ENCODE assay signal across 14 mouse cellular contexts in the genomic region with DNA sequence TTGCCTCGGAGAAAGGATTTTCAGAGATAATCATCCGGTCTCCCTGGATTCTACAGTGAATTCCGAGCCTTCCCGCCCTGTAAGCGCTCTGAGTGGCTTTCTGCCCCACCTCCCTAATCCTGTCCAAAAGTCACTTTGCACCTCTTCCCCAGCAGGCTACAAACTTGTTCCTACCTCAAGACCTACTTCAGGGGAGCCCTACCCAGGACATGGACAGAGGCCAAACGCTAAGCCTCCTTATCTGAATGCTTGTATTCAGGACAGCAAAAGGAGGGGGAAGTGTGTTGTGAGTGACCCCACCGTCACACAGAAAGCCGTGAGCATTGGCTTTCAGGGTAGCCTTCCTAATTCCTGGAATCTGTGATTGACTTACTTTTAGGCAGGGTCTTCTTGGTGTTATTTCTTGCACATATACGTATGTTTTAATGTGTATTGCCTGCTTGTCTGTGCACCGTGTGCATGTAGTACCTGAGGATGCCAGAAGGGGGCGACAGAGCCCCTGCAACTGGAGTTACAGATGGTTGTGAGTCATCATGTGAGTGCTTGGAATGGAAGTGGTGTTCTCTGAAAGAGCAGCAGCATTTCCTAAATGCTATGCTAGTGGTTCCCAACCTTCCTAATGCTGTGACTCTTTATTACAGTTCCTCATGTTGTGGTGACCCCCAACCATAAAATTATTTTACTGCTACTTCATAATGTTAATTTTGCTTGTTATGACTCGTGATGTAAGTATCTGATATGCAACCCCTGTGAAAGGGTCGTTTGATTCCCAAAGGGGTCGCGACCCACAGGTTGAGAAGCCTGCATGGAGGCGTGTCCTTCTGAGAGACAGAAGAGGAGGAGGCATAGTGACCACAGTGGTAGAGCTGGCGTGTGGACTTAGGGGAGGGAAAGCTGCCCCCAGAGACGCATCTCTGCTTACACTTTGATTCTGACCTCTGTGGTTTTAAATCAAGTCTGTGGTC. TPM values are rescaled to one million over a fixed set of nuclear protein-coding genes. Genes with fewer than 3 reads are reported as not detected.
DNase-seq lines count a peak whose midpoint lies in the region; ATAC-seq and TF ChIP-seq lines count a peak whose summit lies in the region.
"Had no signal": no experiment of that assay in that cellular context is flagged by ENCODE, and none has a peak within 500 bp of the region (broad histone marks: within the 10 kb centered on the region; RNA-seq: fewer than 3 reads in every experiment).

No protein-coding gene starts in this region.

- TF ChIP-seq EP300 in liver, embryonic 14.5 days (IDR thresholded peaks at IDR 0.05; ENCODE audit: low read depth): no peak

- H3K4me1 ChIP-seq in cerebellum, adult 2 months (ENCODE audit: control insufficient read depth, insufficient read depth, low read length): no peaks in the 10 kb centered on the region; the same call in 1 of the 2 replicates
- H3K4me1 ChIP-seq in liver, embryonic 14.5 days (replicated peaks; ENCODE audit: control insufficient read depth in 2 of 2, insufficient read depth in 2 of 2, low read length in 1 of 2): no peaks in the 10 kb centered on the region
- H3K4me1 ChIP-seq: kidney, embryonic 15.5 days had no signal

- no peak for DNase-seq in cerebellum, adult 2 months
- DNase-seq in cerebellum, adult 9-10 months: no peak
- DNase-seq in liver, embryonic 14.5 days (ENCODE audit: low read depth in 3 of 3, low spot score in 3 of 3): no peak
- DNase-seq in liver: no peak
- DNase-seq in c-Kit-positive CD71-positive TER-119-positive erythroid progenitor cells, embryonic 14.5 days (ENCODE audit: low spot score): peak; percentile 29
- peak; percentile 37 for DNase-seq in splenic B cell, adult 2 months (ENCODE audit: low read depth, low spot score)
- no peak for DNase-seq in right cerebral cortex, adult 2 months (ENCODE audit: low spot score in 2 of 2)
- no peak for DNase-seq in right cerebral cortex, postnatal 36 days (ENCODE audit: low spot score in 2 of 2)
- DNase-seq: adrenal gland, postnatal 10 days; heart, postnatal 10 days had no signal

- H3K27ac ChIP-seq in cerebellum, adult 2 months (ENCODE audit: insufficient read depth, low read length): no peak overlapping the region
- H3K27ac ChIP-seq in liver, embryonic 14.5 days: no peak overlapping the region
- H3K27ac ChIP-seq: kidney, embryonic 15.5 days had no signal

- peak; percentile 26; the same call in 1 of the 2 replicates for TF ChIP-seq CTCF in cerebellum, adult 2 months (IDR thresholded peaks at IDR 0.05; ENCODE audit: borderline replicate concordance, insufficient read depth, low read depth, low read length)
- peak; percentile 86 for TF ChIP-seq CTCF in liver, embryonic 14.5 days (IDR thresholded peaks at IDR 0.05; ENCODE audit: low read depth)

- 84% methylated on average over 18 of the region's 18 CpGs for WGBS in cerebellum, adult 2 months
- 62% methylated on average over 18 of the region's 18 CpGs for WGBS in liver, embryonic 14.5 days (ENCODE audit: insufficient replicate concordance)

- H3K4me2 ChIP-seq in liver, embryonic 14.5 days (ENCODE audit: low read depth): no peak overlapping the region
- H3K4me2 ChIP-seq: kidney, embryonic 15.5 days had no signal

- no peaks in the 10 kb centered on the region for H3K27me3 ChIP-seq in cerebellum, adult 2 months (ENCODE audit: control insufficient read depth, insufficient read depth, low read length)
- H3K27me3 ChIP-seq in liver, embryonic 14.5 days (ENCODE audit: control insufficient read depth, insufficient read depth, low read length): peaks cover 17% of the 10 kb centered on the region
- H3K27me3 ChIP-seq in splenic B cell, adult 2 months (ENCODE audit: control insufficient read depth, insufficient read depth, low read length, poor library complexity, severe bottlenecking): no peaks in the 10 kb centered on the region; the same call in 1 of the 2 replicates

- H3K4me3 ChIP-seq in cerebellum, adult 2 months (replicated peaks; ENCODE audit: insufficient read depth, low read depth, low read length): no peak overlapping the region
- no peak overlapping the region for H3K4me3 ChIP-seq in liver, embryonic 14.5 days (ENCODE audit: insufficient read depth in 1 of 2, low read depth in 2 of 2, low read length in 2 of 2)
- H3K4me3 ChIP-seq: erythroblast, embryonic 14.5 days; kidney, embryonic 15.5 days had no signal

- H3K9me3 ChIP-seq in liver, embryonic 14.5 days (ENCODE audit: control insufficient read depth, low read length): no peaks in the 10 kb centered on the region; the same call in 1 of the 2 replicates
- H3K9me3 ChIP-seq: kidney, embryonic 15.5 days had no signal

- no peaks in the 10 kb centered on the region for H3K36me3 ChIP-seq in liver, embryonic 14.5 days (replicated peaks; ENCODE audit: control insufficient read depth, insufficient read depth, low read depth)
- no peaks in the 10 kb centered on the region for H3K36me3 ChIP-seq in splenic B cell, adult 2 months (ENCODE audit: control insufficient read depth, insufficient read depth, low read length, poor library complexity, severe bottlenecking)
- H3K36me3 ChIP-seq: kidney, embryonic 15.5 days had no signal

- no peak for TF ChIP-seq POLR2A in cerebellum, adult 2 months (IDR thresholded peaks at IDR 0.05; ENCODE audit: borderline replicate concordance, insufficient read depth, low read length)

- no peak for ATAC-seq in liver, embryonic 14.5 days (ENCODE audit: insufficient read depth)

- no peak overlapping the region for H3K9ac ChIP-seq in liver, embryonic 14.5 days (replicated peaks)
- H3K9ac ChIP-seq: kidney, embryonic 15.5 days had no signal

RNA-seq across cellular contexts. Expression of gene Bcan, which starts 6.1 kb away (rescaled TPM):
- polyA plus RNA-seq in cerebellum, adult 2 months (2012; rRNA removed): 357 and 400 TPM in 2 replicates
- 0.08 TPM in 1 of 2 replicates, not detected in the other for polyA plus RNA-seq in liver, embryonic 14.5 days (2012; rRNA removed)
- polyA plus RNA-seq in liver, embryonic 14.5 days (2014; fragmentation: Nextera tagmentation; extraction: Ambion mirVana): not detected in 2 replicates
- polyA plus RNA-seq: erythroblast, embryonic 14.5 days; spleen, adult 2 months had no signal

RNA-seq across cellular contexts. Expression of gene Hapln2, which starts 21.3 kb away (rescaled TPM):
- 103 and 112 TPM in 2 replicates for polyA plus RNA-seq in cerebellum, adult 2 months (2012; rRNA removed)
- not detected in 2 replicates for polyA plus RNA-seq in liver, embryonic 14.5 days (2012; rRNA removed)
- polyA plus RNA-seq in liver, embryonic 14.5 days (2014; fragmentation: Nextera tagmentation; extraction: Ambion mirVana): not detected in 2 replicates
- polyA plus RNA-seq: C2C12; erythroblast, embryonic 14.5 days; spleen, adult 2 months had no signal

RNA-seq across cellular contexts. Expression of gene Nes, which starts 35.2 kb away (rescaled TPM):
- polyA plus RNA-seq in cerebellum, adult 2 months (2012; rRNA removed): 2.7 and 3.4 TPM in 2 replicates
- polyA plus RNA-seq in liver, embryonic 14.5 days (2012; rRNA removed): 0.78 and 1.1 TPM in 2 replicates
- 0.80 and 0.83 TPM in 2 replicates for polyA plus RNA-seq in liver, embryonic 14.5 days (2014; fragmentation: Nextera tagmentation; extraction: Ambion mirVana)
- polyA plus RNA-seq: erythroblast, embryonic 14.5 days had no signal

RNA-seq across cellular contexts. Expression of gene Gpatch4, which starts 36.8 kb away (rescaled TPM):
- polyA plus RNA-seq in cerebellum, adult 2 months (2012; rRNA removed): 11.4 and 14.4 TPM in 2 replicates
- polyA plus RNA-seq in liver, embryonic 14.5 days (2012; rRNA removed): 5.4 and 11.5 TPM in 2 replicates
- polyA plus RNA-seq in liver, embryonic 14.5 days (2014; fragmentation: Nextera tagmentation; extraction: Ambion mirVana): 19.0 and 22.2 TPM in 2 replicates

RNA-seq across cellular contexts. Expression of gene Naxe, which starts 52.2 kb away (rescaled TPM):
- 118 and 120 TPM in 2 replicates for polyA plus RNA-seq in cerebellum, adult 2 months (2012; rRNA removed)
- 25.0 and 26.1 TPM in 2 replicates for polyA plus RNA-seq in liver, embryonic 14.5 days (2012; rRNA removed)
- 59.6 and 67.7 TPM in 2 replicates for polyA plus RNA-seq in liver, embryonic 14.5 days (2014; fragmentation: Nextera tagmentation; extraction: Ambion mirVana)

Comparison
In these comparisons a context has a peak if more than half of its experiments do, and no peak if none do; other contexts are left out.
1. DNase-seq: peak in c-Kit-positive CD71-positive TER-119-positive erythroid progenitor cells, embryonic 14.5 days (single experiment) and splenic B cell, adult 2 months (single experiment); none in cerebellum, adult 2 months (0 of 2), cerebellum, adult 9-10 months (single experiment), liver, embryonic 14.5 days (0 of 3), liver (single experiment), right cerebral cortex, adult 2 months (0 of 2) and right cerebral cortex, postnatal 36 days (0 of 2).
2. RNA of gene Bcan, which starts 6.1 kb away (polyA plus RNA-seq): 357 to 400 TPM in cerebellum, adult 2 months; 0.08 TPM in liver, embryonic 14.5 days; every median in the first group is over 100 times any median in the second.
3. RNA of gene Hapln2, which starts 21.3 kb away (polyA plus RNA-seq): 103 to 112 TPM in cerebellum, adult 2 months; not detected in liver, embryonic 14.5 days; every median in the first group is over 100 times any median in the second.